Mouse (Mus musculus) adrenal gland, postnatal 10 days (tissue): ENCODE data around the gene Dock8. TPM values are rescaled to one million over a fixed set of nuclear protein-coding genes. Genes with fewer than 3 reads are reported as not detected.

Experiments used
- DNase-seq: peaks from one replicate; pipeline ENCODE4 v3.0.0; 2021; ENCODE audit warnings: mixed read lengths
- total RNA-seq, 2 experiments: library from RNA; stranded (reverse); gene quantifications; 2 replicates each; pipeline ENCODE4 v1.2.3; 2021

The Dock8 gene
- total RNA-seq, 2 experiments from 2014 or later = 23.0 to 29.0 TPM

DNA sequence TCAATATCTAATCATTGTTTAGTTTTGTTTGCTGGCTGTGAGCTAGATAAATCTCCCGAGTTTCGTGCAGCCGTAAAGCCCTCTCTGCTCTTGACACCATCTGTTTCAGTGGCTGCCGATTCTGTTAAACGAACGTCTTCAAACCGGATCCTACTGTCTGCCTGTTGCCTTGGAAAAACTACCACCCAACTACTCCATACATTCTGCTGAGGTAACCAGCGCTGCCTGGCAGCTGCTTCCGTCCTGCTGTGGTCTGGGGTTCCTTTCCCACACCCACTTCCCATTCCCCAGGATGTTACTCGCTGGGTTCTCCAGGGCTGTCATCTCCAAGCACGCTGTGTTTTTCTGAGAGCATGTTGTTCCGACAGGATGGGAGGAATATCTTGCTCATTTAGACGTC lies 123.7 kb downstream of the Dock8 start:
- DNase-seq = no peak

DNA sequence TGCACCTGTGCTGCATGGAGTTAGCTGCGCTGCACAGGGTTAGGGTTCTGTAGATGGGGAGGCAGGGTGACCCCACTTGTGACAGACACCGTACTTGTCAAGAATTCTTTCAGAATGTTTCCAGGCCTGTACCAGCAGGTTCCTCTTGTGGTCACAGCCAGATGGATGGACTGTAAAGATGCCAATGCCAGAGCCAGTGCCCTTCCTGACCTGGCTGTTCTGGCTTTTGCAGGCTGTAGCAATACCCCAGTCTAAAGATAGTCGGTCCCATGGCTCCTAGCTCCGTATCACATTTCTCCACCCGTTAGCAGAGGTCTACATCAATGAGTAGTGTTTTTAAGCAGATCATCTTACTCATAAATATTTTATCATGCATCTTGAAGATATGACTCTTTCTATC lies 124.1 kb downstream of the Dock8 start:
- no peak for DNase-seq

DNA sequence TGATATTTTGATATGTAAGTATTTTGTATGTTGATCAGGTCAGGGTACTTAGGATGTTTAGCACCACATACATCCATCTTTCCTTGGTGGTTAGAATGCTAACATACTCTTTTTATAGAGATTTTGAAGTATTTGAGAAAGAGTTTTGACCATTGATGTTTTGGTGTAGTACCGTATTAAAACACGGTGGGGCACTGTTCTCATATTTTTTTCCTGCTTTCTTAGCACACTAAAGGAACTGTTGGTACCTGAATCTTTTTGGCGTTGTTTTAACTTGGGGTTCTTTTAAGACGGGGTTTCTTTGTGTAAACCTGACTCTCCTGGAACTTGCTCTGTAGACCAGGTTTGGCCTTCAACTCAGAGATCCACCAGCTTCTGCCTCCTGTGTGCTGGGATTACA lies 133.0 kb downstream of the Dock8 start:
- peak; percentile 42 for DNase-seq

DNA sequence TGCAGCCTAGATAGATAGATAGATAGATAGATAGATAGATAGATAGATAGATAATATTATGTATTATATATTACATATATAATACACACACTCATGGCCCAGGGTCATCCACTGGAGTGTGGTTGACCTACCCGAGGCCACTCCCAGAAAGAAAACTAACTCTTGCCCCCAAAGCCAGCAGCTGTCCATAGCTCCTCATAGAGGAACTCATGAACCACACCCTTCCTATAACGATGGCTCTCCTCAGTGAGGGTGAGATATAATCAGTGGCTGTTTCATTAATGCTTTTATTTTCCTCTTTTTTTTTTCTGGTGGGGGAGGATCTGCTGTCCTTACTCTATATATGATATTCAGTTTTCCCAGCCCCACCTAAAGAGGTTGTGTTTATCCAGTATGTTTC lies 134.6 kb downstream of the Dock8 start:
- DNase-seq = no peak

DNA sequence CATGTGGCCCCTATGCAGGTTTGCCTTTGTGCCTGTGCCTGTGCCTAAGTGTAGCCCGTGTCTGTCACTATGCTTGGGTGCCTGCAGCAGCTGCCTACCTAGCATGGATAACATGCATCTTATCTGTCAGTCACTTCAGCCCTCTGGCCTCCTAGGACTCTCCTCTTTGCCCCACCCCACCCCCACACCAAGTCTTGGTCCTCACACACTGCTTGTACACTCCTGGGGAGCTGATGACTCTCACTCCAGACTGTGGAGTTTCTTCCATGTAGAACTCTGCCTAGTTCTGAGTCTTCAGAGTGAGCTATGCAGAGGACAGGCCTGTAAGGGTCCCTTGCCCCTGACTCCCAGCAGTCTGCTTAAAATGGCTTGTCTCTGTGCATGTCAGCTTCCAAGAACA lies 136.8 kb downstream of the Dock8 start:
- DNase-seq = no peak

DNA sequence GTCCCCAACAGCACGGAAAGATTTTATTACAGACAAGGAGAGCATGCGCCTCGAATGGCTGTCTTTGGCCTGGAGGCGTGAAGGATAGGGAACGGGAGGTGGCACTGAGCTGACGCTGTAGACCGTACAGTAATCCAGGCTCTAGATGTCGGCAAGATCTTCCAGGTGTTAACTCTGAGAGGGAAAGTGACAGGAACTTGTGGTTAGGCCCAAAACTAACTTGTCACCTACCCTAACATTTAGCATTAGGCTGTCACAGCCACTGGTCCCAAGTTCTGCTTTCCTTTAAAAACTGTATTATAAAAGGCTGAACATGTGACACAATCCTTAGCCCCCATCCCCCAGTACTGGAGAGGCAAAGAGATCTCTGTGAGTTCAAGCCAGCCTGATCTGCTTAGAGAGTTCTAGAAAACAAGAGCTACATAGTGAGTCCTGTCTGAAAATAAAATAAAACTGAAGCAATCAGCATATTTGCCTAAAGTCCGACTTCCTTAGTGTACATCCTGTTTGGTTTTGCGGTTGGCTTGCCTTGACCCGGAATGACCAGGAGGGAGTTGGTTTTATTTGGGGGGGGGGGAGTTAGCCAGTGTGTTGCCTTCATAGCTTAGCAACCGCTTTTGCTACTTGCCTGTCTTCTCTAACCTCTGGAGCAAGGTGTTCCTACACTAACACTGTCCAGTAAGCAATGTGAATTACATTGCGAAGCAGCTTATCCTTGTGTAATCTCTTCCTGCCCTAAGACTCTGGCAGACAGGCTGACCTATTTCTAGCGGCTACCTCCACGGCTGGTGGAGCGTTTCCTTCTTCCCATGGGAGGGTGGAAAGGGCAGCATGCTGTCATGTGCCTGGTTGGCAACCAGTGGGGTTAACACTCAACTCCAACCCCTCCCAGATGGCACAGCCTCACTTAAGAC lies 138.8 kb downstream of the Dock8 start:
- DNase-seq = peak; percentile 53

DNA sequence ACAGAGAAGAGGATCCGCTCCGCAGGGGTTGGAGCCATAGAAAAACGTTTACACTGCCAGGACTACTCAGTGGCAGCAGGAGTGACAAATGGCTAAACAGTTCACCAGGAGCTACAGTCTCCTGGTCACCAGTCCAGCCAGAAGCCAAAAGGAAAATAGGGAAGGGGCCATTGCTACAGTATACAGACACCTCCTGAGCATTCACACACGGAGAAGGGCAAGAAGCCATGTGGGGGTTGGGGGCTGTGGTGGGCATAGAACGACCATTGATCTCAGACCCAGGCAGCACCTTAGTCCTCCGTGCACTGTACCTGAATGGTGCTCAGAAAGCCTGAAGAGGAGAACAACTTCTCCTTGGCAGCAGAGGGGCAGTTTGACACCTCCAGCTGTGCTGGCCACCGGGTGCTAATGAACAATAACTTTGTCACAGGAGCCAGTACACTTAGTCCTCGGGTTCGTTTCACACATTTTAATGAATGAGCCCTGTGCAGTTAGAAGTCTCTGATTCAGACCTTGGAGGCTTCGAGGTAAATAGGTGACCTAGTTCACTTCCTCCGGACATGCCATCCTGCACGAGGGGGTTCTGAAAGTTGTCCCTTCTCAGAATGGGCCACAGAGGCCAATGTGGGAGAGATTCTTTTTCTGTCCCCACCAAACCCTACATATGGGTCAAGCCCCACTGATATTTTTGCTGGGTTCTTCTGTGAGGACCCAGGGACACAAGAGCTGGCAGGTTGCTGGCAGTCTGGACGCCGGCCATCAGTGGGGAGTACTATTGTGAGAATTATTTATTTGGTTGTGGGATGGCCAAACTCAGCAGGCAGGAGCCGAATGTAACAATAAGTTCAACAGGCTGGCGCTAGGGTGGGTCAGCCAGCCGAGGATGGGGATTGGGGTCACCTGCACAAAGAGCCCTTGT lies 145.0 kb downstream of the Dock8 start:
- no peak for DNase-seq

DNA sequence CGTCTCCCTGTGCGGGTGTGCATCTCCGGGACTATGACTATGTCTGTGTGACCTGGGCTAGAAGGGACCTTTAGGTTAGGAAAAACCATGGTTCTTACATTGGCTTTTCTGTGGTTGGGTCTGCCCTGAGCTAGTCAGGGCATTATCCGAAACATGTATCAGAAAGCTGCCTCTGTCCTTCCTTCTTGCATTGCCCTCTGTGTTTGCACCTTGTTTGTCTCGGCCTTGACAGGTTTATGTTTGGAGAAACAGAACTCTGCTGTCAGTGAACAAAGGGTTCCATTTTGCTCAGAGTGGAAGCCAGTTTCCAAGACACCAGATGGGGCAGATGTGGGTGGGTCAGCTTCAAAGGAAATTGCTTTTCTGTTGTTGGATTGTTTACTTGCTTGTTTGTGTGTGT lies 145.8 kb downstream of the Dock8 start:
- no peak for DNase-seq

DNA sequence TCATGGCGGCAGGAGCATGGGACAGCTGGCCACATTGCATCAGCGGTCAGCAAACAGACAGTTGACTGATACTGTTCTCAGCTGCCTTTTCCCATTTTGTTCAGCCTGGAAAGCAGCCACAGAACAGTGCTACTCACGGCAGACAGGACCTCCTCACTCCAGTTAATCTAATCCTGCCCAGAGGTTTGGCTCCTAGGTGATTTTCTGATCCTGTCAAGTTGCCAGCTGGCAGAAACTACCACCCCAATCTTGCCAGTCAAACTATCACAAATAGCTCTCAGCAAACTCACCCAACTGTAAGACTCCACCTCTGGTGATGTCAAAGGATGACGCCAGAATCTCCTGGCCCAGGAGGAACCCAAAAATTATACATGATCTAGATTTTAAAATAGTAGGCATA lies 146.8 kb downstream of the Dock8 start:
- no peak for DNase-seq

DNA sequence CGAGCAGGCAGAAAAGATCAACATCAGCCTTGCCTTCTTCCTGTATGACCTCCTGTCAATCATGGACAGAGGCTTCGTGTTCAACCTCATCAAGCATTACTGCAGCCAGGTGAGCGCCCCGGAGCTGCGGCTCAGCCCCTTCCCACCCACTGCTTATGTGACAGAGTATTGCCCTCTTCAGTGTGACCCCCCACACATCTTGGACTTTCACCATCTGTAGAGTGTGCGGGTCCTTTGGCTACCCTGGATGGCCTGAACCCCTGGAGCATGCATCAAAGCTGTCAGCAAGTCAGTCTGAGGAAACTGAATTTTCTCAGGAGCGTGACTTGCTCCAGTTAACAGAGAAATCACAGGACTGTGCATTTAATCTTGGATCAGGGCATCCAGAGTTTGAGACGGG lies 150.5 kb downstream of the Dock8 start:
- no peak for DNase-seq

DNA sequence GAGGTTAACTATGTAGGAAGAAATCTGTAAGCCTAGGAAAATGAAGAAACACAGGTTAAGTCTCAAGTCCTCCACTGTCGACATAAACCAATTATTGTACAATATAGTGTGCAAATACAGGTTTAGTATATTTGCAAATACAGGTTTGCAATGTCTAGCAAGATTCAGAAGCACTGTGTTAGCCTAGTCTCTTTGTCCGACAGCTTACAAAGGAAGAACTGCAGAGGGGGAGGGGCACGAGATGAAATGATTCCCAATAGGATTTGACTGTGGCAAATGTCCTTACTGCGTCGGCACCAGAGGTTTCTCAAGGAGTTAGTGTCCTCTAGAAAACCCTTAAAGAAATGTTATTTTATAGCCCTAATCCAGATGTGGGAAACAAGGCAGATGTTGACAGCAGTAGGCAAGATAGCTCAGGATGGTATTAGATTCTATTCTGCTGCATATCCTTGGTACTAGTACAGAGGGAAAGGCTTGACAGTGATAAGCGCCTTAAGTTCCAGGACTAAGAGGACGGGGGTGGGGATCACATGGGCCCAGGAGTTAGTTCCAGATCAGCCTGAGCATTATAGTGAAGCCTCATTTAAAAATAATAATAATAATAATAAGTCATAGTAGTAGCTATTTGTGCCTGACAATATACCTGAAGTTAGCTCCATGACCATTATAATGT lies 155.3 kb downstream of the Dock8 start:
- peak; percentile 37 for DNase-seq

DNA sequence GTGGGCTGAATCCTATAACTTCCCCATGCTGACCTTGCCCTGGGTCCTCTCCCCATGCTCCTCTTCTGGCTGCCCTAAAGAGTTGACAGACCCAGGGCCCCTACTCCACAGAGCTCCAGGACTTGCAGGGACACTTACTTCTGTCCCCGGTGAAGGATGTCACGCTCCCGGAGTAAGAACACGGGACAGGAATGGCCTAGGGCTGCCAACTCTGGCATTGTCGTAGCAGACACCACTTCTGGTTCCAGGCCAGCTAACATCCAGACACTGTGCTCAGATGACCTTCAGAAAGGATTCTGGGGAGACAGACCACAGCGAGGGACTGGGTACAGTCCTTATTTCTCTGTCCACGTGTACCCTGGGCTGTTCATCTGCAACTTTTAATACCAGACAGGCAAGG lies 155.9 kb downstream of the Dock8 start:
- DNase-seq = peak; percentile 28

DNA sequence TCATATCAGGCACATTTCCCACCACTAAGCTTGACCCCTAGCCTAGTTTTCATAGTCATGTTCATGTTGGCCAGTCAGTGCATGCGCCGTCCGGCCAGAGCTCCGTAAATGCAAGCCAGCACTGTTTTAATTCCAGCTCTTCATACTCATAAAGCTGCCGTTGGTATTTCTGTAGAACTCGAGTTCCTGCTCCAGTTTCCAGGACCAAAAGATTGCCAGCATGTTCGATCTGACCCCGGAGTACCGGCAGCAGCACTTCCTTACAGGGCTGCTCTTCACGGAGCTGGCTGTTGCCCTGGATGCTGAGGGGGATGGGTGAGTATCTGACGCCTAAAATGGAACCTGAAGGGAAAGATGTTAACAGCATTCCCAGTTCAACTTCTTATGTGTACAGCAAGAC lies 156.4 kb downstream of the Dock8 start:
- DNase-seq = no peak

DNA sequence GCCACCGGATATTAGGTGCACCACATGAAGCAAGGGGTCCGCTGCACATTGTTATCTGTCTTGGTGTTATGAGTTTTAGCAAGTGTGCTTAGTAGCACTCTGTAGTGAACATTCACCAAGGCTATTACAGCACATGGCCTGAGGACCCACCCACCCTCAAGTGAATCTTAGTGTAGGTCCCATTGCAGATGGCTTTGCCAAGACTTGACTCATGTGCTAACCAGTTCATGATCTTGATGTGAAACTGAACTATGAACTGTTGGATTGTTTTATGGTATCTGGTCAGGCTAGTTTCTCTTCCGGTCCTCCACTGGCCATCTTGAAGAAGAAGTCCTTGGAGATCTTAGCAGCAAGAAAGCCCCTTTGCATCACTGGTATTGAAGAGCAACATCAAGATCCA lies 162.9 kb downstream of the Dock8 start:
- DNase-seq = no peak

DNA sequence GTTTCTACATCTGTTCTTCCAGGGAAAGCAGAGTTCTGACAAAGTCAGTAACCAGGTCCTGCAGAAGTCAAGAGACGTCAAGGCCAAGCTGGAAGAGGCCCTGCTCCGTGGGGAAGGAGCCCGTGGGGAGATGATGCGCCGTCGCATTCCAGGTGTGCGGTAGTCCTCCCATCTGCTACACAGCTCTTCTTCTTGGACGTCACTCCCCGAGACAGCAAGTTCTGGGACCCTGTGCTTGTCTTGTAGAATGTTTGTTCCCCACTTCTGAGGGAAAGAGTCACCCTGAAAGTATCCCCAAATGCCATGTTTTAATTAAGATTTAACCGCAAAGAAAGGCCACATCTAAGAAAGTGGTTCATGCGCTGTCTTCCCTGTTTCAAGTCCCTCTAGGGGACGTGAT lies 164.1 kb downstream of the Dock8 start:
- DNase-seq = no peak

DNA sequence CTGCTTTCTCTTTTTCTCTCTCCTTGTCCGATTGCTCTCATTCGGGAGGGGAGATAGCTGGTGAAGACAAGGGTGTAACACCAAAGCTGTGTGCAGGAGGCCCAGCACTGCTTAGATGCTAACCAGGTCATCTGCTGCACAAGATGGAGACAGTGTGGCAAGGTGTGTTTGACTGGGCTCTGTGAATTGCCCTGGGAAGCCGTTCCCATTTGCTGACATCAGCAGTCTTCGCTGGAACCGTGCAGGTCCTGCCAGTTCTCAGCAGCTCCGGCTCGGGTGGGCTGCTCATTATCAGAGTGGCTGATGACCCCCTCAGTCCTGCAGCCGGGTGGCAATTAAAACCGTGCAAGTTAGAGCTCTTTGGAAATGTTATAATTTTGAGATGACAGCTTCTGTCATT lies 167.1 kb downstream of the Dock8 start:
- no peak for DNase-seq

DNA sequence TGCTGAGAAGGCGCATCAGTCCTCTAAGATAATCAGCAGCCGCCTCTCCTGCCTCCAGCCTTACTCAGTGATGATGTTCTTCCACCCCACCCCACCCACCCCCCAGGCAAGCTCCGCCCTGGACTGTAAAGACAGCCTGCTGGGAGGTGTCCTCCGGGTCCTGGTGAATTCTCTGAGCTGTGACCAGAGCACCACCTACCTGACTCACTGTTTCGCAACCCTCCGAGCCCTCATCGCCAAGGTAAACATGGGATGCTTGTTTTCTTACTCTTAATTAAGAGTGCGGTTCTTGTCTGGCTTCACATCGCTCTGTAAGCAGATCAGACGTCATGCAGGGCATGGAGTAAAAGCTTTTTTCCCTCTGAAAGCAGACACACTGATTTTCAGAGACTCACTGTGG lies 172.1 kb downstream of the Dock8 start:
- DNase-seq = no peak

DNA sequence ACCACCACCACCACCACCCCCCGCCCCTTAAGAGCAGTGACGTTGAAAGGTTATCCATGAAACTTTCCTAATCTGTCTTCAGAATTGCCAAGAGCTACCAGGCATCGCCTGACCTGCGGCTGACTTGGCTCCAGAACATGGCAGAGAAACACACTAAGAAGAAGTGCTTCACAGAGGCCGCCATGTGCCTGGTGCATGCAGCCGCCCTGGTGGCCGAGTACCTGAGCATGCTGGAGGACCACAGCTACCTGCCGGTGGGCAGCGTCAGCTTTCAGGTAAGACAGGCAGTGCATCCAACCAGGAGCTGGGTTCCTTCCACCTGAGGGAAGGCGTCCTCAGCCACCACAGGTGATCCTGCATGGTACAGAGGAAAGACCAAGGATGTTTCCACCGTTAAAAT lies 177.4 kb downstream of the Dock8 start:
- no peak for DNase-seq

DNA sequence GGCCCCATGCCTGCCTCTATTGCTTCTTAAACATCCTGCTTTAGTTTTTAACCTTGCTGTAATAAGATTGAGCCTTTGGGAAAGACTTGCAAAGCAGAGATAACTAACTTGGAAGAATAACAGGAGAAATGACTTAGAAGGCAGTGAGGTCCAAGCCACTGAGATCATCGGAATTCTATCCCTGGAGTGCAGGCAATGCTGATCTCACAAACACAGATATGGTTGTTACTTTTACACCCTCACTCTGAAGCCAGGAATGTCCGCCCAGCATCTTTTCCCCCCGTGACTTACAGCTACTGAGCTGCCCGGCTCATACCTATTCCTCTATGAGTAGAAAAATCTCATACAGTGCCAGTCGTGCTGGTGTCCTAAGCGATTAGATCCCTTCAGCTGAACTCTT lies 180.7 kb downstream of the Dock8 start:
- no peak for DNase-seq

DNA sequence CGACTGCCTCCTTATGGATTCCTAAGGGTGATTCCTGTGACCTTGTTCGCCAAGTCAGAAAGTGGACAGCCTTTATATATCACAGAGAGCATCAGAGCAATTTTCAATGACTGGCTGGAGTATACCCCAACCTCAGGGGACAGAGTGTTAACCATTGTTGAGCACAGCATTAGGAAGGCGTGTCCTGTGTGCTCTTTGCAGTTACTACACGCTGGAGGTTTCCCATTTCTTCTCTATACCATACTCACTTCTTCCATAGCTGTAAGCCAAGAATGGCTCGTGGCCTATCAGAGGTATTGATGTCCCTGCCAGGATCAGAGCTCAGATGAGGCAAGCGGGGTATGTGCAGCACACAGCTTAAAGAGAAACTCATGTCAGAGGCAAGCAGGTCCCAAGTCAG lies 181.2 kb downstream of the Dock8 start:
- DNase-seq = no peak

DNA sequence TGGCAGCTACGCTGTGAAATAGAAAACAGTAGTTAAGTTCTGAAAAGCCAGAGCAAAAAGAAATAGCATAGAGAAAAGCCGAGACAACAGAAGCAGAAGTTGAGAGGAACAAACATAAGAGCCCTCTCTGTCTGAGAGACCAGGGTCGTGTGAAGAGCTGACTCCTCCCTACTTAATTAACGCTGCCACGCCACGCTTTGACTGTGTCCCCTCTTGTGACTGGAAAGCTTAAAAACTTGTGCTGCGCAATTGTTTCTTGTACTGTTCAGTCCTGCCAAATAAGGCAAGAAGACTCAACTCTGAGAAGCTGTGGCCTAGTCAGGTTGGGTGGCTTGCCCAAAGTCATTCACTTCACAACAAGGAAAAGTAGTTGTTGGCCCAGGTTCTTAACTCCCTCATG lies 184.7 kb downstream of the Dock8 start:
- peak; percentile 17 for DNase-seq

DNA sequence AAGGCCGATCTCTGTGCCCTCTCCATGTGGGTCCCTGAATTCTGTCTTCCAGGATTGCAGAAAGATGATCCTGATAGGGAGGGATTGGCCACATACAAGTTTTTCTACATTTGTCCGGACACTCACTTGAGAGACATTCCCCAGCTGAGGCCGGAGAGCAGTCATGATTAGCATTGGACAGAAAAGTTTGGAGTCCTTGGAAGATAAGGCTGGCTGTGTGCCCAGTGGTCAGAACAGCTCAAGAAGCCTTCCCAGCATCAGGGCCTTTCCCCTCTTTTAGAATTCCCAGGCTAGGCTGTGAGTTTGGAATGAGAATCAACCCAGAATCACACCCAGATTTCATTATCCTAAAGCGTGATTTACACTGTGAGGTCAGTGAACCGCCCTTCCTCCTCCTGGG lies 187.0 kb downstream of the Dock8 start:
- peak; percentile 78 for DNase-seq

DNA sequence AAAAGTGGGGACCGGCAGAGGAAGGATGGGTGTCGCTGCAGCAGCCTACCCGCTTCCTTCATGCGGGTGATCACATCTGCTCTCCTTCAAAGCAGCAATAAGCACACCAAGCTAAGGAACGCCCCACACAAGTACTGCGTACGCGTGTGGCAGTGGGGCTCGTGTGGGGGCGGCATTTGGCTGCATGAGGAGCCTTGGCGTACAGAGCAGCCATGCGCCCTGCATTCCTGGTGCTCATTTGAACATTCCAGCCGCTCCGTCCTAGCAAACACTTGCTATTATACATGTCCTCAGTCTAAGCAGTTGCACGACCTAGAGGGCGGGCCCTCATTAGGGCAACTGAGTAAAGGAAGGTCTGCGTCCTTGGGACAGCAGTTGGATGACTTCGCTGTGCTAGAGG lies 188.3 kb downstream of the Dock8 start:
- DNase-seq = no peak
